Mouse (Mus musculus) myocyte (in vitro differentiated cells): ENCODE results near the gene Caln1.

Experiments
- E2F4 ChIP-seq: IDR thresholded peaks from one replicate; pipeline ENCODE4 v1.6.1; 2011; ENCODE audit warnings: mild to moderate bottlenecking, control low read depth, moderate library complexity; ENCODE audit not compliant: insufficient read depth
- POLR2A ChIP-seq: IDR thresholded peaks from one replicate; pipeline ENCODE4 v1.6.1; 2011; ENCODE audit warnings: low read depth, mild to moderate bottlenecking, control low read depth, moderate library complexity; ENCODE audit not compliant: insufficient read length
- SRF ChIP-seq: IDR thresholded peaks from one replicate; pipeline ENCODE4 v1.6.1; 2011; ENCODE audit warnings: low read depth; ENCODE audit not compliant: control insufficient read depth, insufficient read length
- USF1 ChIP-seq: IDR thresholded peaks from one replicate; pipeline ENCODE4 v1.6.1; 2011; ENCODE audit warnings: low read depth, mild to moderate bottlenecking, control low read depth, moderate library complexity

GRCm38 (mm10) chr5:130688385-130689138 lies 319.3 kb downstream of the Caln1 start:
- no peak for TF ChIP-seq USF1
- TF ChIP-seq POLR2A: no peak
- no peak for TF ChIP-seq E2F4
- no peak for TF ChIP-seq SRF
